Mouse (Mus musculus) olfactory bulb, adult 2 months (tissue): ENCODE data around the gene March2.
A peak's percentile ranks its signal among the peaks of the same experiment; 100 is the strongest.

Source experiments
- CTCF ChIP-seq: fragments of 200-500 bp; IDR thresholded peaks from 2 replicates; pipeline ENCODE4 v1.5.1; 2012; ENCODE audit warnings: low read depth, mild to moderate bottlenecking, low read length, moderate library complexity; ENCODE audit not compliant: insufficient read depth
- POLR2A ChIP-seq: fragments of 200-500 bp; IDR thresholded peaks from 2 replicates; pipeline ENCODE4 v1.6.1; 2012; ENCODE audit warnings: mild to moderate bottlenecking, low read depth, low read length, moderate library complexity; ENCODE audit not compliant: insufficient read depth

DNA sequence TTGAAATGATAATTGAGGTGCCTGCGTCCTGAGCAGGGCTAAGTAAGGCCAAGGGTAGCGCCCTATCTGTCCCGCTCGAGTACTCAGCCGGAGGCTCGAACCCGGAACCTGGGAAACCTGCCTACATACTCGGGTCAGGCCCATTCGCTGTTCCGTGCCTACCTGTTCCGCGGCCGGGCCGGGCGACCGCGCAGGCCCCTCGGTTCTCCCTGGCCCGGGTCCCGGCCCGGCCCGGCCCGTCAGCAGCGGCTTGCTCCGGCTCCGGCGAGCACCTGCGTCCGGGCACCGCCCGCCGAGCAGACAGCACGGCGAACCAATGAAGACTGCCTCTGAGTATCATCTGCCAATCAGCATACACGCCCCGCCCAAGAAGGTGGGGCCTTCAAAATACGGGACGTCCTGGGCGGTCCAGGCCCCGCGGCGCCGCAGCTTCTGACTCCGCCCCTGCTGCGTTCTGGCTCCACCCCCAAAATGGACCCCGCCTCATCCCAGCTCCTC is at the start of gene March2:
- TF ChIP-seq POLR2A (peak; percentile 57), CTCF (no peak)
